Mouse (Mus musculus) 3T3-L1 (cell line): ENCODE data around the gene Slc25a39.
"Not testable (repeated sequence)": the region's sequence is repeated elsewhere in the genome, so short reads cannot be mapped to it uniquely, and the experiment has no call there.

Source experiments
- DNase-seq: peaks from one replicate; pipeline ENCODE4 v3.0.0-alpha.2; 2015; ENCODE audit warnings: low read depth, low spot score

Gene Slc25a39

DNA sequence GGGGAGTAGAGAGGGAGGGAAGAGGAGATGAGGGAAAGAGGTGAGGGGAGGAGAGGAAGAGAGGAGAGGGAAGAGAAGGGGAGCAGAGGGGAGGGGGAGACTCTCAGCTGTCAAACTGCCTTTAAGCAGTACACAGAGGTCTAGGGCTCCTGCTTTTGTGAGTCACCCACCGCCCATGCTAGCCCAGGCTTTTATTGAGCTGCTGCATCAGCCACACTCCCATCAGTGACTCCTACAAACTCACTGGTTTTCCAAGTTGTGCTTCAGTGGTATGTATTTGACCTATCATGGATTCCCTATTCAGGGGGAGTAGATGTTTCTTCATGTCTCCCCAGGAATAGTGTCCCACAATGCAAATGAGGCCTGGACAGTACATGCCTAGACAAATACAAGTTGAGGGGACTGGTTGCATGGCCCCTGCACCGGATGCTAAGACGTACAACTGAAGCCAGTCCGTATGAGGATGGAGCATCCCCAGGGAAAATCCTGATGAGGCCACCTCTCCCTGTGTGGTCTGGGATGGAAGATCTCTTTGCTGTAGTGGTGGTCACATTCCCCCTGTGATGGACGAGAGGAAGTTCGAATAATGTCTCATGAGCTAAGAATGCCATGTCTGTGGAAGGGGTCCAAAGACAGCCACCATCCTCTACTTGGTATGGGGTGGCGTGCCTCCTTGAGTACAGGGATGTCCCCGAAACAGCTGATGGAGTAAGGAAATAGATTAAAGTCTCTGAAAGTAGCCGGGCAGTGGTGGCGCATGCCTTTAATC is 7.5 kb upstream of the Slc25a39 start:
- DNase-seq, result no peak

DNA sequence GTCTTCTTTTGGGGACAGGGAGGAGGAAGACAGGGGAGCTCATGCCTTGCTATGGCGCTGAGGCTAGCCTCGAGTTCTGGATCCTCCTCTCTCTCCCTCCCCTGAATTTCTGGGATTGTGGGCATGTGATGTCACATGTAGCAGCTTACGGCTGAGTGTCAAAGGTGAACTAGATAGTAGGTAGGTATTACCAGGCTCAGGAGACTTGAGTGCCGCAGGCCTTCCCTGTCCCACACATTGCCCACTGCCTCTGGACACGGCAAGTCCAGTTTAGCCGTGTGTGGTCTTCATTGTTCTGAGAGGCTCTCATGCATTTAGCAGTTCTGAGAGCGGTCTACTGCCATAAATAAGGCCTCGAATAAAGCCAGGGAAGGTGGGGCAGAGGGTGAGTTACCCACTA is 5.3 kb upstream of the Slc25a39 start:
- DNase-seq, result no peak

DNA sequence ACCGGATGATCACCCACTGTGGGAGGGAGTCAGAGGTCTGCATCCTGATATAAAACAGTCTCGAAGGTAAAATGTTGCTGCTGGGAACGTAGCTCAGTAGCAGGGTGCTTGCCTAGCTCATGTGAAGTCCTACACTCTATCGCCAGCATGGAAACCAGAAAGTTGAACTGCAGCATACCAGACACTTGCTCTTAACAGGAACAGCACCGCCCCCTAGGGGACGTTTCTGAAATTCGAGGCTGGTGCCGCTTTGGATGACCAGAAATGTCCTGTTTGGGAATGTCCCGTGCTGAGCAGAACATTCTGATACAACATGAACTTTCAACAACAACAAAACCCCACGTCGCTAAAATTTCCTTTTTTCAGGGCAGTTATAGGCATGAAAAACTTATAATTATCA is 4.0 kb upstream of the Slc25a39 start:
- DNase-seq, result peak; percentile 98

- peak; percentile 58 for DNase-seq
Observed at GRCm38 (mm10) chr11:102411061-102411460, 3.3 kb upstream of the Slc25a39 start.

- DNase-seq, result not testable (repeated sequence)
Observed at GRCm38 (mm10) chr11:102410345-102410744, 2.6 kb upstream of the Slc25a39 start.

DNA sequence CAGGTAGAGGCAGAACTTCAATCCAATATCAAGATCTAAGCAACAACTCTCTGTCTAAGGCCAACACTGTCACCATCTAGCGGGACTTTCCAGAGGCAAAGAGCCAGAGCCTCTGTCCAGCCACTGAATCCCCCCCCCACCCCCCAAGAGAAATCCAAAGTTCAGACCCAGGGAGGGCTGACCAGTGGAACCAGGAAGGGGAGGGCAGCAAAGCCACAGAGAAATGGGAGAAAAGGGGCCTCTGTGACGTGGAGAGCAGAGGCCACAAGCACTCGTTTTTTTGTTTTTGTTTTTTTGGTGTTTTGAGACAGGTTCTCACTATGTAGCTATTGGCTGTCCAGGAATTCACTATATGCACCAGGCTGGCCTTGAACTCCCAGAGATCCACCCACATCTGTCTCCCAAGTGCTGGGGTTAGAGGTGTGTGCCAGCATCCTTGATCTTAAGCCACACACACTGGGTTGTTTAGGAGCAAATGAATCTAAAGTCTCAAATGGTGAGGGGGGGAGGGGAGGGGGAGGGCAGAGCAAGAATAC is 2.1 kb upstream of the Slc25a39 start:
- DNase-seq, result no peak

- peak; percentile 54 for DNase-seq
Observed at GRCm38 (mm10) chr11:102408888-102409794, 1.4 kb upstream of the Slc25a39 start.

DNA sequence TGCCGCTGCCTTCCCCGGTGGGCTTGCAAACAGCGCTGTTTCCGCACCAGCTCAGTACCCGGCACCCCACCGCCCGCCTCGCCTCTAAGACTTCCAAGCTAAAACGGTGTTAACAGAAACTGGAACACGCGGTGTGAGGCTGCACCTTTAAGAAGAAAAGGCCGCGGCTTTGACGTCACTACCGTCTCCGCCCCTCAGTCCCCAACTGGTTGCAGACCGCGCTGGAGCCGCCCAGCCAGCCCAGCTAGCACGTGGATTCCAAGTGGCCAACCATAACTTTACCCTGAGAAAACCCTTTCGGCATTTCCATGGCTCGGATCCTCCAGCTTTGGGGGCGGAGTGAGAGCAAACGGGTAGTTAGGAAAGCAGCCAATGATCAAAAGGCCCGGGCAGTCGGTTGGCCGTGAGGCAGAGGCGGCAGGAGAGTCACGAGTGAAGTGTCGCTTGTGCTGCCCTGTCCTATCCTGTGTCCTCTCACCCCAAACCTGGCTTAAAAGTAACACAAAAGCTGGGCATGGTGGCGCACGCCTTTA is 664 bp upstream of the Slc25a39 start:
- DNase-seq, result peak; percentile 100

DNA sequence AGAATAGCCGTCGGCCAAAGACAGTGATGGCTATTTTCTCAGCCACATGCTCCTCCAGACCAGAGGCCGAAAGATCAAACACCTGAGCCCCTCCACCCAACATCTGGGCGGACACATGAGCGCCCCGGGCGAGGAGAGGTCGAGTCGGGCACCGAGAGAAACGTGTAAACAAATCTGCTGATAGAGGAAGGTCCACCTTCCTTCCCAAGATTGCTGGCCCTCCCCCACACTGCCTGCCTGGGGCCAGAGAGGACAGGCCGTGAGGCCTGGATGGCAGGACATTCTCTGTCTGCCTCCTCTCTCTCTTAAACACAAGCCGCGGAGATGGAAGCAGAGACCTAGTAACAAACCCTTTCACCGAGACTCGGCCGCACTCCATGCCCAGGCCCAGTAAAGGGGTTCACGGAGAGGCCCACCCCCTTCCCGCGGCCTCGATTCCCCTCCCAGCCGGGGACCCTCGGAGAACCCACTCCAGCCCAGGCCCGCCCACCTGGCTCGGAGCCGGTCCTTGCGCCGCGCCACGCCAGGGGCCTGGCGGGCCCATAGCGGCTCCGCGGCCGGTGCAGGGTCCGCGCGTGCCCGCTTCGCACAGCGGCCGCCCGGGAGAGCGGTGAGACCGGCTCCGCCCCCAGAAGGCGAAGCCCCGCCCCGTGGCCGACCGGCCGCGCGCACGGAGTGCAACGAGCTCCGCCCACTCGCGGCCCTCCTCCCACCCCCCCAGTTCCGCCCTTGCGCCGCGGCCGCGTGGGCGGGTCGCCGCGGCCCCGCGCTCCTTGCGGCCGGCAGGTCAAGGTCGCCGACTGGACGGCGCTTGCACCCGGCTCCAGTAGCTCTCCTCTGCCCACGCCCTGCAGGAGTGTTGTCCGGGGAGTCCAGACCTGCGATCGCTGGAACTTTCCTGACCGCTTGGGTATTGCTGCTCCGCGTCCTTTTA is 579 bp downstream of the Slc25a39 start:
- DNase-seq, result peak; percentile 62

DNA sequence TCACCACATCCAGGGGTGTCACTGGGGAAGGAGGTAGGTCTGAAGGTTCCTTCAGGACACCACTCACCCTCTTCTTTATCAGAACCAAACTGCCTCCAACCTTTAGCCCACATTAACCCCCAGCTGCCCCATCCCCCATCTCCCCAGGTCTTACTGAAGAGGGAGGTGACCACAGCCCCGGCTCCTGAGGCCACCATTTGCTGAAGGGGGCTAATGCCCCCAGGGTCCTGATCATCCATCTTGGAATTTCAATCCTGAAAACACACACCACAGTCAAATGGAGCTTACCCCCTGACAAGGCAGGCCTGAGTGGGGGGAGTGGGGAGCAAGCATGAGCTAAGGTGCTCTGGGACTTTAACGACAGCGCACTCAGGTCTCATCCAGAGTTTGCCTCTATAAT is 1.3 kb downstream of the Slc25a39 start:
- DNase-seq, result no peak

GRCm38 (mm10) chr11:102405544-102406285 is 2.0 kb downstream of the Slc25a39 start:
- no peak for DNase-seq

- no peak for DNase-seq
Observed at GRCm38 (mm10) chr11:102404161-102405010, 3.4 kb downstream of the Slc25a39 start.

GRCm38 (mm10) chr11:102403657-102404056 is 4.1 kb downstream of the Slc25a39 start:
- no peak for DNase-seq

DNA sequence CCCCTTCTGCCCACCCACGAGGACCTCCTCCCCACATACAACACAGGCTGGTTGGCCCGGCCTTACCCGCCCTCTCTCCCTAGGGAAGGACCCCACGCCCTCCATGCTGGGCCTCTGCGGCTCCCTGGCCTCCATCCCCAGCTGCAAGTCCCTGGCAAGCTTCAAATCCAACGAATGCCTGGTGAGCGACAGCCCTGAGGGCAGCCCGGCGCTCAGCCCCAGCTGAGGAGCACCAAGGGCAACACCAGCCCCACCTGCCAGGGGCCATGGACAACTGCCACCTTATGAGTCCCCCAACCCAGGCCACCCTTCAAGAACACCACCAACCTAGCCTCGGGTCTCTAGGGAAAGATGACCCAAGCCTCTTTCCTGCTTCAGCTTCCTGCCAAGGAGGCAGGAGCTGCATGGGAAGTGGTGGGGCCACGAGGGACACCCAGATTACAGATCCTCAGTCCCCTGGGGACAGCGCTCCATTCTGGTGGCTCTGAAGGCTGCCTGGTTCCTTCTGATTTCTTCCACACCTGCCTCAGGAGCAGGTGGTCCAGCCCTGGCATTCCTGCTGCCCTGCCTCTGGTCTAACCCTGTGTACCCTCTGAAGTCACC is 5.7 kb downstream of the Slc25a39 start:
- DNase-seq, result no peak

DNA sequence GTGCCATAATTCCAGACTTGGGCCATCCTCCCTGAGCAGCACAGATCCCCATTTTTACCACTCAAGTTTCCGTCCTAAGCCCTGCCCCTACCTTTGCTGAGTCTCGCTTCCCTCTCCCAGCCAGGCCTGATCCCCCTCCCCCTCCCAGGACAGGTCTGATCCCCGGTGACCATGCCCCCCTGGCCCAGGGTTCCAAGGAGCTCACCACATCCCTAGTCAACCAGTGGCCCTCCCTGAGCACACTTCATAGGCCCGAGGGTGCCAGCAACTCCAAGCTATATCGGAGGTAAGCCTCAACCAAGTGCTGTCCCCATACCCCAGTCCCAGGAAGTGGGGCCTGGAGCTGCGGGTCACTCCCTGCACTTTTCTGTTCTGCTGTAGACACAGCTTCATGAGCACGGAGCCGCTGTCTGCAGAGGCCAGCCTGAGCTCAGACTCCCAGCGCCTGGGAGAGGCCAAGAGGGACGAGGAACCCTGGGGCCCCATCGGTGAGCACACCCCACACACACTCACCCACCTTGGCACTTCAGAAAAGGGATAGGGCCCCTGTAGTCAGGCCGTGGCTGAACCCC is 7.1 kb downstream of the Slc25a39 start:
- DNase-seq, result no peak

DNA sequence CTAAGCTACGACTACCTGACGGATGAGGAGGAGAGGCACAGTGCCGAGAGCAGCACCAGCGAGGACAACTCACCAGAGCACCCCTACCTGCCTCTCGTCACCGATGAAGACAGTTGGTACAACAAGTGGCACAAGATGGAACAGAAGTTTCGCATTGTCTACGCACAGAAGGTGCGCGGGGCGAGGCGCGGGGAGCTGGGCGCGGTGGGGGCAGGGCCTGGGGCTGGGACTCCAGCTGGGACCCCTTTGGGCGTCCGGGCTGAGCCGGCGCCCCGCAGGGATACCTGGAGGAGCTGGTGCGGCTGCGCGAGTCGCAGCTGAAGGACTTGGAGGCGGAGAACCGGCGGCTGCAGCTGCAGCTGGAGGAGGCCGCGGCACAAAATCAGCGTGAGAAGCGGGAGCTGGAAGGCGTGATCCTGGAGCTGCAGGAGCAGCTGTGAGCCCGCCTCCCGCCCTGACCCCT is 8.1 kb downstream of the Slc25a39 start:
- DNase-seq, result no peak

DNA sequence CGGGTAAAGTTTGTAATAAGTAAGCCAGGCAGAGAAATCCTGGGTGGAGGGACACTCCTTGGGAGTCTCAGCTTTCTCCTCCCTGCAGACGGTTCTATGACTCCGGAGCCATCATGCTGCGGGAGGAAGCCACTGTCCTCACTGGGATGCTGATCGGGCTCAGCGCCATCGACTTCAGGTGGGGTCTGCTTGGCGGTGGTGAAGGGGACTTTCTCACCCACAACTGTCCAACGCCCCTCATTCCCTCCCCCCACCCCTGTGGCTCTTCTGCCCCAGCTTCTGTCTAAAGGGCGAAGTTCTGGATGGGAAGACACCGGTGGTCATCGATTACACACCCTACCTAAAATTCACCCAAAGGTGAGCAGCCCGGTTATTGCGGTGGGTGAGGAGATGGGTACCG is 8.6 kb downstream of the Slc25a39 start:
- DNase-seq, result no peak

DNA sequence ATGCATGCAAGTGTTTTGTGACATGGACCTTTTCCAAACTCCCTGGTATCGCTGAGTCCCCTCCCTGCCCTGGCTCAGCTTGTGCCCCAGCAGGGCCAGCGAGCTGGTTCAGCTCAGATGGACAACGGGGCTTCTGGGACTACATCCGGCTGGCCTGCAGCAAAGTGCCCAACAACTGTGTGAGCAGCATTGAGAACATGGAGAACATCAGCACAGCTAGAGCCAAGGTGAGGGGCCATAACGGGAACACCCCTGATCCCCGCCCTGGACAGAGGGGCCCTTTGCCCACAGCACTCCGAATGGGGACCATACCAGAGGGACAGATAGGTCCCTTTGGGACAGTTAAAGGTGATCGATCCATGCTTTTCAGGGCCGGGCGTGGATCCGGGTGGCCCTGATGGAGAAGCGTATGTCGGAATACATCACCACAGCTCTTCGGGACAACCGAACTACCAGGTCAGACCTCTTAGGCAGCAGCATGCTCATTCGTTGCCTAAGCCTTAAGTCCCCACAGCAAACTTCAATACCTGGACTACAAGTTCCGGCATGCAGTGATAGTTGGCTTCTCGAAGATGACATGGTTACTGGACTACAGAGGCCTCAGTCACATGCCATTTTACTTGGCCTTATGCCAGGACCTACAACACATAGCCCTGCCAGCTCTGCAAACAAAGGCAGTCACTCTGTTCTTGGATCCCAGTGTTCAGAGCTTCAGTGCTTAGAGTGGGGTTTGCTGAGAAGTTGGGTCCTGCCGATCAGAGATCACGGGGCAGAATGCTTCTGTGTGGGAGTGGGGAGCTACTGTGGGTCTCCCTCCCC is 9.5 kb downstream of the Slc25a39 start:
- DNase-seq, result no peak
